Mouse (Mus musculus) embryonic facial prominence, embryonic 15.5 days (tissue): ENCODE results near the gene Zmiz1. TPM values are rescaled to one million over a fixed set of nuclear protein-coding genes. Genes with fewer than 3 reads are reported as not detected.
A peak's percentile ranks its signal among the peaks of the same experiment; 100 is the strongest.

Source experiments
- ATAC-seq: fragments of 200-750 bp; cut with Nextera tagmentation; 2 replicates; pipeline ENCODE4 v1.8.0; 2017; ENCODE audit warnings: low read depth, moderate TSS enrichment; ENCODE audit not compliant: insufficient number of reproducible peaks, low FRiP score, low TSS enrichment
- H3K27ac ChIP-seq: fragments of 300-500 bp; sonication (generic); replicated peaks from 2 replicates; pipeline ENCODE4 v1.5.1; 2015; ENCODE audit warnings: mild to moderate bottlenecking, inconsistent platforms
- H3K27me3 ChIP-seq: fragments of 300-500 bp; sonication (generic); 2 replicates; pipeline ENCODE4 v1.6.1; 2015; ENCODE audit warnings: inconsistent platforms
- H3K36me3 ChIP-seq: fragments of 300-500 bp; sonication (generic); 2 replicates; pipeline ENCODE4 v1.6.1; 2015; ENCODE audit warnings: mild to moderate bottlenecking, inconsistent platforms
- H3K4me1 ChIP-seq: fragments of 300-500 bp; sonication (generic); 2 replicates; pipeline ENCODE4 v1.6.1; 2015; ENCODE audit warnings: inconsistent platforms
- H3K4me2 ChIP-seq: fragments of 300-500 bp; sonication (generic); replicated peaks from 2 replicates; pipeline ENCODE4 v1.6.1; 2015; ENCODE audit warnings: mild to moderate bottlenecking, inconsistent platforms
- H3K4me3 ChIP-seq: fragments of 300-500 bp; sonication (generic); replicated peaks from 2 replicates; pipeline ENCODE4 v1.5.1; 2015; ENCODE audit warnings: mild to moderate bottlenecking, inconsistent platforms
- H3K9ac ChIP-seq: fragments of 300-500 bp; sonication (generic); 2 replicates; pipeline ENCODE4 v1.6.1; 2015; ENCODE audit warnings: inconsistent platforms
- H3K9me3 ChIP-seq: fragments of 300-500 bp; sonication (generic); replicated peaks from 2 replicates; pipeline ENCODE4 v1.6.1; 2016; ENCODE audit warnings: inconsistent platforms
- WGBS: fragments of 180-500 bp; shearing (Covaris S2); methylation state at CpG from one replicate; pipeline ENCODE4 v1.1.7; 2015; 5-methylcytosine and 5-hydroxymethylcytosine counted together
- polyA plus RNA-seq: library from polyadenylated mRNA; unstranded; fragments of >200 nt; fragmentation: Nextera tagmentation; extraction: Ambion mirVana; gene quantifications from 2 replicates; pipeline ENCODE4 v1.2.1, GENCODE M21; 2015

Zmiz1 gene
- 38.7 and 40.1 TPM in 2 replicates for polyA plus RNA-seq

DNA sequence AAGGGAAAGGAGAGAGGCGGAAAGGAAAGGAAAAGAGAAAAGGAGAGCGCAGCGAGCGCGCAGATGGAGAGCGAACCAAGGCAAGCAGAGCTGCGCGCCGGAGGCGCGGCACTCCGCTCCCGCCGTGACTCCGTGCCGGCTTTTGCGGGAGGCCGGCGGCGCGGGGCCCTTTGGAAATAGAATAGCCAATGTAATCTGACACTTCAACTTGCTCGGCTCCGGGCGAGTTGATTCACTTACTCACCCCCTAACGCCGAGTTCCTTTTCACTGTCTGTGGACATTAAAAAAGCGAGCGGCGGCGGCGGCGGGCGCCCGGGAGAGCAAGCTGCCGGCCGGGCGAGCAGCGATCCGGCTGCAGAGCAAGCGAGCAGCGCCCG, at the start of gene Zmiz1:
Zmiz1 (plus strand) TSS at position 170 of the 378 bp plus-strand sequence.
- Histone ChIP-seq H3K27ac (peak within 1 kb of the TSS; percentile 99), H3K4me1 (peaks cover 65% of the 10 kb centered on the region), H3K27me3 (no peaks in the 10 kb centered on the region), H3K9me3 (no peaks in the 10 kb centered on the region), H3K4me3 (peak within 1 kb of the TSS; percentile 75), H3K36me3 (no peaks in the 10 kb centered on the region), H3K9ac (peak within 1 kb of the TSS; percentile 89), H3K4me2 (peak within 1 kb of the TSS; percentile 87)
- ATAC-seq = peak; percentile 68
- WGBS = under 1% methylated on average over 42 of the region's 42 CpGs

DNA sequence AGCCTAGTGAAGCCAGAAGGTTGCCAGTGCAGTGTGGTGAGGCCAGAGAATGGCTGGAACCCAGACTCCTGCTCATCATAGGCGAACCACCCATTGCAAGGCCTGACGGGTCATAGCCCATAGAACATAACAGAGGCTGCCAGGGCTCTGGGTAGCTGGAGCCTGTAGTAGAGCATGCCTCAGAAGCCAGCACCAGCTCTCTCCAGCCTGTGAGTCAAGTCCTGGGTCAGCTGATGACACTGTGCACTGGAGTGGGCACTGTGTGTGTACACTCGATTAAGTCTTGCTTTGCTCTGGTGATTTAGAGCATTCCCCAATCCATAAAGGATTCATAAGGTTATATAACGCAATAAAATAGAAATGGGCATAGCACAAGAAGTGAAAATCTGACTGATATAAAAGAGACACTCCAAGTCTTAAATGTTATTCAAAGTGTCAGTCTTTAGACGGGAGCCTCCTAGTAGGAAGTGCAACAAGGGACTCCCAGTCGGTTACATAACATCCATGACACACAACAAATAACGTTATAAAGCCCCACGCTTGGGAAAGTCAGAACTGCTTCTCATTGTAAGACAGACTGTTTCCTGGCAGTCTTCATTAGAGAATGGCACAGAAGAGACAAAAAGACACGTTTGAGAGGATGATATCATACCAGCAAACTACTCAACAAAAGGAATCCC, 47.0 kb upstream of the Zmiz1 start:
- 79% methylated on average over 9 of the region's 9 CpGs for WGBS
- ATAC-seq = no peak
- no peaks in the 10 kb centered on the region for H3K36me3 ChIP-seq
- no peak overlapping the region for H3K27ac ChIP-seq
- H3K9ac ChIP-seq = no peak overlapping the region
- no peaks in the 10 kb centered on the region for H3K9me3 ChIP-seq
- H3K4me3 ChIP-seq = no peak overlapping the region
- H3K27me3 ChIP-seq = no peaks in the 10 kb centered on the region
- H3K4me2 ChIP-seq = no peak overlapping the region
- no peaks in the 10 kb centered on the region for H3K4me1 ChIP-seq

DNA sequence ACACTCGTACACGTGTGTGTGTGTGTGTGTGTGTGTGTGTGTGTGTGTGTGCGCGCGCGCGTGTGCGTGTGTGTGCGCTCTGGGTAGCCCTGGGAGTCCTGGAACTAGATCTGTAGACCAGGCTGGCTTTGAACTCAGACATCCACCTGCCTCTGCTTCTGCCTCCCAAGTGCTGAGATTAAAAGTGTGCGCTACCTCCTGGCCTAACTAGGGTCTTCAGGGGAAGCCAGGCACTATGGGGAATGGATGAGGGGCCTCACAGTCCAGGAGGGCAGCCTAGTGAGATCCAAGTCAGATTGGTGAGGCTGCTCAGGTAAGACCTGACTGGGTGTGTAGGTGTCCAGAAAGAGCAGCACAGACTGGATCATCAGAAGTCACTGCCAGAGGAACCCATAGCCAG, 46.2 kb upstream of the Zmiz1 start:
- H3K27ac ChIP-seq = no peak overlapping the region
- no peaks in the 10 kb centered on the region for H3K9me3 ChIP-seq
- ATAC-seq = no peak
- H3K27me3 ChIP-seq = no peaks in the 10 kb centered on the region
- no peak overlapping the region for H3K4me3 ChIP-seq
- no peaks in the 10 kb centered on the region for H3K4me1 ChIP-seq
- no peak overlapping the region for H3K4me2 ChIP-seq
- WGBS = 93% methylated on average over 10 of the region's 10 CpGs
- H3K9ac ChIP-seq = no peak overlapping the region
- H3K36me3 ChIP-seq = no peaks in the 10 kb centered on the region

DNA sequence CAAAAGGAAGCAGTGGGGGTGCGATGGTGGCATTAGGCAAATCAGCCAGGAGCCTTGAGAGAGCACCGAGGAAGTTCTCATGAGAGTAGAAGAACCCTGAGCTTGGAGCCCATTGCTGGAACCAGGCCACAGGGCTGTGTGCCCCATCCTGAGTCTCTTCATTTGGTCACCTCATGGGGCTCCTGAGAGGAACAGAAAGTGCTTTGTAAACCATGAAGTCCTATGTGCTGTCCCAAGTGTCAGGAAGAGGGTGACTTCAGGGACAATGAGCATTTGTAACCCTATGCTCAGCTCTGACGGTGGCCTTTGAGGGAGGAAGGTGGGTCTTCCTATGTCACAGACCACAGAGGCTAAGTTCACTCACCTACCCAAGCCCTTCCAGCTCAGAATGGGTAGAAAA, 45.5 kb upstream of the Zmiz1 start:
- no peak for ATAC-seq
- H3K4me3 ChIP-seq = no peak overlapping the region
- WGBS = 78% methylated on average over 3 of the region's 3 CpGs

DNA sequence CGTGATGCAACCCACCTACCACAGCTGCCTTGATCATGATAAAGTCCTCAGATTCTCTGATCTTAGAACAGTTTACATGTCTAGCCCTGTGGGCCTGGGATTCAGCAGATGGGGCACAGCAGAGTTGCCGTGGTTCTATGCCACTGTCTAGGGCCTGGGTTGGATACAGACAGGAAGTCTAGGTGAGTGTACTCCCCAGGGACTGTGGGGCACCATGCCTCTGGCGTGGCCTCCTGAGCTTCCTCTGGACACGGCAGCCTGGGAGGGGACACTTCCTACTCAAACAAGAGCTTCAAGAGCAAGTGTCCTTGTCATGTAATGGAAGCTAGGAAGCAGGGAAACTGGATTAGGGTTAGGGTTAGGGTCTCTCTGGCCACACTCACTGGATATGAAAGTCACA, 44.9 kb upstream of the Zmiz1 start:
- no peak for ATAC-seq
- Histone ChIP-seq H3K4me1 (no peaks in the 10 kb centered on the region), H3K27ac (no peak overlapping the region), H3K9ac (no peak overlapping the region), H3K4me3 (no peak overlapping the region), H3K9me3 (no peaks in the 10 kb centered on the region), H3K4me2 (no peak overlapping the region), H3K36me3 (no peaks in the 10 kb centered on the region), H3K27me3 (no peaks in the 10 kb centered on the region)
- WGBS = 76% methylated on average over 4 of the region's 4 CpGs

More for the DNA sequence above, 45.5 kb upstream of the Zmiz1 start:
- no peak overlapping the region for H3K27ac ChIP-seq
- H3K27me3 ChIP-seq = no peaks in the 10 kb centered on the region
- H3K4me2 ChIP-seq = no peak overlapping the region
- no peaks in the 10 kb centered on the region for H3K36me3 ChIP-seq
- no peaks in the 10 kb centered on the region for H3K9me3 ChIP-seq
- H3K9ac ChIP-seq = no peak overlapping the region
- no peaks in the 10 kb centered on the region for H3K4me1 ChIP-seq

DNA sequence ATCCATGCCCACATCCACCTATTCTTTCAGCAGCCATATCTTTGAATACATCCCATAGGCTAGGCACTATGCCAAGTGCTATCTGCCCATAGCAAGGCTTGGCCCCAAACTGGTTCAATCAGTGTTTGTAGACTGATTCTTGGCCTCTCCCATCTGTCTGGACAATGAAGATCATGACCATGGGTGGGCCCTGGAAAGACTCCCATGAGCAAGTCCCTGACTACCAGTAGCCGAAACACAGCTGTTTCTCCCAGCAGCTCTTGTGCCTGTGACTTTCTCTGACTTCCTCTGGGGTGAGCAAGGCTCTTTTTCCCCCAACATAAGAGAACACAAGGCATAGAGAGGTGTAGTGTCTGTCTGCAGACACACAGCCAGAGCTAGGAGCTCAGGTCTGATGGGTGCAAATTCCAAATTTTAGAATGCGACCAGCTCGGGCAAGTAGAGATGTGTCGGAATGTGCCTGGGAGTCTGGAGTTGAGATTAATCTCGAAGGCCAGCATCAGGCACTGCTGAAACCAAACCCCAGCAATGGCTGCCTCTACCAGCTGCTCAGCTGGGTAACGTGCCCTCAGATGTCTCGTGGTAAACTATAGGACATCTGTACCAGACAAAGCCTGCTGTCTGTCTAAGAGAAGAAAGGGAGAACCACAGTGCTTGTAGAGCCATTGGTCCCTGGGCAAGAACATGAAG, 38.8 kb upstream of the Zmiz1 start:
- H3K4me1 ChIP-seq = peaks cover 24% of the 10 kb centered on the region
- H3K9me3 ChIP-seq = no peaks in the 10 kb centered on the region
- no peaks in the 10 kb centered on the region for H3K36me3 ChIP-seq
- no peak overlapping the region for H3K4me3 ChIP-seq
- no peak overlapping the region for H3K4me2 ChIP-seq
- WGBS = 53% methylated on average over 7 of the region's 7 CpGs
- no peaks in the 10 kb centered on the region for H3K27me3 ChIP-seq
- ATAC-seq = no peak
- no peak overlapping the region for H3K9ac ChIP-seq
- no peak overlapping the region for H3K27ac ChIP-seq

DNA sequence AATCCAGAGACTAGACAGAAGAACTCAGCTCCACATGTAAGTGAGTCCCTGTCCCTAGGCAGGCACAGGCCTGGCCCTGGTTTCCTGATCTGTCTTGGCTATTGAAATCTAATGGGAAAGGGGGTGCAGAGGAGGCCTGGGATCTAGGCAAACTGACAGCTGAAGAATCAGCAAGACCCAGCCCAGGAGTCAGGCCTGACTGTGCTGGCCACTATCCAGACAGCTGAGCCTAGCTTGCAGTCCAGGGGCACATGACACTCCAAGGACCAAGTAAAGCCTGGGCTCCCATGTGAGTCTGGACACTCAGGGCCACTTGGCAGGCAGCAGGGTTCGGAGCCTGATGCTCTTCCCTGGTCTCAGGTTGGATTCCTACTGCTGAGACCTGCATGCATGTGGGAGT, 38.0 kb upstream of the Zmiz1 start:
- WGBS = 90% methylated on average over 1 of the region's 1 CpGs
- no peak overlapping the region for H3K4me2 ChIP-seq
- peak overlapping the region; percentile 69 for H3K27ac ChIP-seq
- H3K27me3 ChIP-seq = no peaks in the 10 kb centered on the region
- no peaks in the 10 kb centered on the region for H3K9me3 ChIP-seq
- ATAC-seq = no peak
- H3K4me3 ChIP-seq = no peak overlapping the region
- no peaks in the 10 kb centered on the region for H3K36me3 ChIP-seq
- H3K4me1 ChIP-seq = peaks cover 24% of the 10 kb centered on the region
- no peak overlapping the region for H3K9ac ChIP-seq

DNA sequence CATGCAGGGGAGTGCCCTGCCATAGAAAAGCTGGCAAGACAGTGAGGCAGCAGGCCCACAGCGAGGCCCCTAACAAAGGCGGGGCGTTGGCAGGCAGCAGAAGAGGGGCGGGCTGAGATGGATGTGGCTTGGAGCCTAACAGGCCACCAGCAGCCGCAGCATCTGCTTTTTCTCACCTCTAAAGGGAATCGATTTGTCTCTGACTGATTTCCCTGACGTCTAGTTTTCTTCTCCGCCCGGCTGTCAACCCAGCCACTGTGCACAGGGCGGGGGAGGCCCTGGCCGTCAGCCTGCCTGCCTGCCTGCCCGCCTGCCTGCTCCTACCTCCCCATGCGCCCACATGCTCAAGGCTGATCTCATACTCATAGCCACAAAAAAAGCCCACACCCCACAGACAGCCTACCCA, 37.4 kb upstream of the Zmiz1 start:
- no peaks in the 10 kb centered on the region for H3K27me3 ChIP-seq
- no peak overlapping the region for H3K9ac ChIP-seq
- no peak overlapping the region for H3K4me3 ChIP-seq
- peak; percentile 58; the same call in 1 of the 2 replicates for ATAC-seq
- no peaks in the 10 kb centered on the region for H3K9me3 ChIP-seq
- no peak overlapping the region for H3K4me2 ChIP-seq
- H3K36me3 ChIP-seq = no peaks in the 10 kb centered on the region
- peaks cover 24% of the 10 kb centered on the region for H3K4me1 ChIP-seq
- WGBS = 22% methylated on average over 13 of the region's 13 CpGs
- peak overlapping the region; percentile 69 for H3K27ac ChIP-seq

DNA sequence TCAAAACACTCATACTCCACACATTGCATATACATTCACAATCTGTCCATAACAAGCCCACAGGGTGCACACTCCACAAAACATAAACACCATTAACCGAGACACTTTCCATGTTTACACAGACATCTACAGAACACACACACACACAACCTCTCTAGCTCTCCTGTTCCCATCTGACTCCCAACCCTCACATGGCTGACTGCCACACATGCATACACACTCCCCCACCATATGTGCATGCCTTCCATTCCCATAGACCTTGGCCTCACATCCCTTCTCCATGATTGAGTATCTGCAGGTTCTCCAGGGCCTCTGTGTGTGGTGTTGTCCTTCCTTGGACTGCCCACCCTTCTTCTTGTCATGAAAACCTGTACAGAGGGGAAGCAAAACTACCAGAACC, 36.0 kb upstream of the Zmiz1 start:
- no peak for ATAC-seq
- no peaks in the 10 kb centered on the region for H3K9me3 ChIP-seq
- H3K4me1 ChIP-seq = peaks cover 24% of the 10 kb centered on the region
- no peak overlapping the region for H3K9ac ChIP-seq
- no peaks in the 10 kb centered on the region for H3K36me3 ChIP-seq
- WGBS = 62% methylated on average over 1 of the region's 1 CpGs
- no peak overlapping the region for H3K4me2 ChIP-seq
- no peak overlapping the region for H3K4me3 ChIP-seq
- H3K27me3 ChIP-seq = no peaks in the 10 kb centered on the region
- no peak overlapping the region for H3K27ac ChIP-seq

DNA sequence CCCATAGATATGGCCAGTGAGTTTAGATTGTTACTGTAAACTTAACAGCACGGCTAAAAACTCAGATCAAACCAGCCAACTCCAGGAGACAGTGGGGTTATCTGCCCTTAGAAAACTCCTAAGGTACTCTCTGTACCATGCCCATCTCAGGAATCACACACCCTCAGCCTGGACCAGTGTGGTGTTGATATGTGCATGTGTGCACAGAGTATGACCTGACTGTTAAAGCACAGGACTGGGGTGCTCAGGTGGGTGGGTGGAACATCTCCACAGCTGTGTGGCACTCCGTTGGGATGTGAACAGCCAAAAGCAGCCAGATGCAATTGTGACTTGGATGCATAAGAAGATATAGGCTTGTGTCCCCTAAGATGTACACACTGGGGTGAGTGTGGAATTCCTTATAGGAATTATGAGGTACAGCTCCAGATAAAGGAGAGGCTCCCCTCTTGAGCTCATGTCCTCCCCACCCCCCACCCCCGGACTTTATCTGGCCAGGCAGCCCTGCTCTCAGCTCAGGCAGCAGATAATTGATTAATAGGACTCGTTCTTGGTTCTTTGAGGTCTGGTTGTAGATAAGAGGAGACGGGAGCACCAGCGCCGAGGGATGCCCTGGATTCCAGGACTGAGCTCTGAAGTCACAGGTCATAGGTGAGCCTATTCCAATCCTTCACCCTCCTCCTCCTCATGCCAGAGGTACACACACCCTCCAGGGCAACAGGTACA, 35.1 kb upstream of the Zmiz1 start:
- H3K27me3 ChIP-seq = no peaks in the 10 kb centered on the region
- no peak overlapping the region for H3K27ac ChIP-seq
- H3K4me2 ChIP-seq = no peak overlapping the region
- WGBS = 67% methylated on average over 7 of the region's 7 CpGs
- ATAC-seq = no peak
- no peak overlapping the region for H3K4me3 ChIP-seq
- no peaks in the 10 kb centered on the region for H3K36me3 ChIP-seq
- H3K9me3 ChIP-seq = no peaks in the 10 kb centered on the region
- H3K4me1 ChIP-seq = peaks cover 24% of the 10 kb centered on the region
- H3K9ac ChIP-seq = no peak overlapping the region

DNA sequence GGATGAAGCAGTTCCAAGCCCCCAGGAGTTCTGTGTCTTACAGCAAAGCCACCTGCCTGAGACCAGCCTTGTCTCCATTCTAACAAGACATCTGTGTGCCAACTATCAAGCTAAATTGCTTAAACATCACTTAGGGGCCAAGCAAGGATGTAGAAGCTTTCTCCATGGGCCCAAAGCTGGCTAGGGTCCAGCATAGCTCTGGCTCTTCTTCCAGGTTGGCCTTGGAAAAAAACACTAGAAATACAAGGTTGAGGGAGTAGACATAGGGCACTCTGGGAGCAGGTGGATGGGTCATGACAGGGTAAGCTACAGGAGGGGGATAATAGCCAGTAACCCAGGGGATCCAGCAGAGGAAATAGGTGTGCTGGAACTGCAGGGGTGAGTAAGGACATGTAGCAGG, 20.7 kb upstream of the Zmiz1 start:
- Histone ChIP-seq H3K27me3 (no peaks in the 10 kb centered on the region), H3K9ac (no peak overlapping the region), H3K27ac (no peak overlapping the region), H3K36me3 (no peaks in the 10 kb centered on the region), H3K4me3 (no peak overlapping the region), H3K9me3 (no peaks in the 10 kb centered on the region), H3K4me1 (no peaks in the 10 kb centered on the region), H3K4me2 (no peak overlapping the region)
- no peak for ATAC-seq
